Mouse (Mus musculus): Measurements from ENCODE around the gene AY074887.

AY074887 gene

GRCm38 (mm10) chr9:54917010-54917677 is 33.7 kb downstream of the AY074887 start, which contains the start of gene Hykk:
Gene Hykk (plus strand): TSS chr9:54917283.
- DNase-seq (ENCODE audit: low spot score in 2 of 2): peak; percentile 84 to 89

- DNase-seq (ENCODE audit: low spot score in 2 of 2): no peak
Measured at GRCm38 (mm10) chr9:54916401-54916800, 34.4 kb downstream of the AY074887 start.

GRCm38 (mm10) chr9:54915576-54915975 is 35.2 kb downstream of the AY074887 start:
- no peak for DNase-seq (ENCODE audit: low spot score in 2 of 2)

- no peak for DNase-seq (ENCODE audit: low spot score in 2 of 2)
Measured at GRCm38 (mm10) chr9:54909446-54909845, 41.4 kb downstream of the AY074887 start.
